Mouse (Mus musculus): Measurements from ENCODE around the gene Rpa1. TPM values are rescaled to one million over a fixed set of nuclear protein-coding genes. Genes with fewer than 3 reads are reported as not detected.
"Not testable (repeated sequence)": the region's sequence is repeated elsewhere in the genome, so short reads cannot be mapped to it uniquely, and the experiment has no call there.

Rpa1 gene
- 139 and 158 TPM in 2 replicates for total RNA-seq (2017)

DNA sequence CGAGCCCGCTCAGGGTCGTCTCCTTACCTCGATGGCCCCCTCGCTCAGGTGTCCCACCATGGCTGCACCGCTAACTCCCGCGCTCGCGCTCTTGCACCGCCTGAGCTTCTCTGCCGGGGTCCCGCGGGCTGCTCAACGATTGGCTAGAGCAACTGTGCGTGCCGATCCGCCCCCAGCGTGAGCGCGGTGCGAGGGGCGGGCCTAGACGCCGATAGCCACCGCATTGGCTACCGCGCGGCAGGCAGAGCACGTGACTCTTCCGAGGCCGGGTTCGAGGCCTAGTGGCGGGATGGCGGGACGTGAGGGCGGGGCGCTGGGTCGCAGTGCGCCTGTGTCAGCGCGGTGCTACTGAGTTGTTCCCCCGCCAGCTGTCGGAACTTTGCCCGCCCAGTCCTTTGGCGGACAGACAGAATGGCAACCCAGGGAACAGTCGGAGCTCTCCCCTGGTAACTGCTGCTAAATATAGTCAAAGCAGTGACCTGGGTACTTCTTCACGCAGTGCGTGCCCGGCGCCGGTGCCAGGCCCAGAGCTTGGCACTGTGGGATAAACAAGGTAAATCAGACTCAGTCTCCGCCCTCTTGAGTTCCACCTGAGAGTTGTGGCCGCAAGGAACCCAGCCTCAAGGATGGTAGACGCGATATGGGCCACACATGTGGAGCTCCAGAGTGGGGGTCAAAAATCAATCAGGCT is at the start of gene Rpa1, which contains the start of gene Smyd4:
TSS of gene Rpa1 (minus strand) at position 126 of the 691 bp plus-strand sequence.
TSS of gene Smyd4 (plus strand) at position 235 of the 691 bp plus-strand sequence.
- peak; percentile 97 for ATAC-seq (replicated peaks; ENCODE audit: low read depth, poor library complexity, severe bottlenecking)

DNA sequence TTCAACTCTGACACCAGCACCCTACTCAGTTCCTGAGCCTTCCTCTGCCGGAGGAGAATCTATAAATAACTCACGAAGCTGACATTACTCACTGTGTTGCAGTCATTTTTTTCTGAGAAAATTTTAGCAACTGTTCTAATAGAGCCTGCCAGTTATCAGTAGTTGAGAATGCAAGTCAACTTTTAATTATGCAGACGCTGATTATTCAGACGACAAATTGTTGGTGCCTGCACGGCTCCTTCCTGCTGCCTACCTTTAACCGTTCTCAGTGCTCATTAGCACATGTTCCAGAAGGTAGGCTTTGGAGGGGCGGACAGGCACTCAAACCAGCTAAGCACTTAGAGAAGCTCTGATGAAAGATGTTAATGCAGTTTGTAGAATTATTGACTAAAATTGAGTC is 49.3 kb upstream of the Rpa1 start:
- no peak for ATAC-seq (replicated peaks; ENCODE audit: low read depth, poor library complexity, severe bottlenecking)

DNA sequence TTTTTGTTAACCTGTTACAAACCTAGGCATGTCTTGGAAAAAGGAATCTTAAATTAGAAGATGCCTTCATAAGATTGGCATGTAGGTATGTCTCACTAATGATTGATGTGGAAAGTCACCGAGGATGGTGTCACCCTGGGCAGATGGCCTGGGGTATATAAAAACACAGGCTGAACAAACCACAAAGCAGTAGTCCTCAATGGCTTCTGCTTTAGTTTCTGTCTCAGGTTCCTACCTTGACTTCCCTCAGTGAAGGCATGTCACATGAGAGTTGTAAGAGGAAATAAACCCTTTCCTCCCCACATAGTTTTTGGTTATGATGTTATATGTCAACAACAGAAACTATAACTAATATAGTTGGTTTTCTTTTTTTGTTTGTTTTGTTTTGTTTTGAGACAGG is 47.5 kb upstream of the Rpa1 start:
- 0 out of 2 replicates have a peak, but pooled peaks have one; percentile 29 for ATAC-seq (replicated peaks; ENCODE audit: low read depth, poor library complexity, severe bottlenecking)

- ATAC-seq (replicated peaks; ENCODE audit: low read depth, poor library complexity, severe bottlenecking) = 0 out of 2 replicates have a peak, but pooled peaks have one; percentile 22
These were observed 35.4 kb upstream of the Rpa1 start for GRCm38 (mm10) chr11:75383529-75383928.

DNA sequence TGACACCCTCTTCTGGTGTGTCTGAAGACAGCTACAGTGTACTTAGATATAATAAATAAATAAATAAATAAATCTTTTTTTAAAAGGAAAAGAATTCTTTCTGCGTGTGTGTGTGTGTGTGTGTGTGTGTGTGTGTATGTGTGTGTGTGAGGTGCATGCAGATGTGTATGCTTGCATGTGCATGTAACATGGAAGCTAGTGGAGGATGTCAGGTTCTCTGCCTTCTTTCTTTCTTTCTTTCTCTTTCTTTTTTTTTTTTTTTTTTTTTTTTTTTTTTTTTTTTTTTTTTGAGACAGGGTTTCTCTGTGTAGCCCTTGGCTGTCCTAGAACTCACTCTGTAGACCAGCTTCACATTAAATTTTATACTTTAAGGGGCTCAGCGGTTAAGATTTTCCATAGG is 30.7 kb upstream of the Rpa1 start:
- ATAC-seq (replicated peaks; ENCODE audit: low read depth, poor library complexity, severe bottlenecking) = not testable (repeated sequence)

- peak; percentile 60 for ATAC-seq (replicated peaks; ENCODE audit: low read depth, poor library complexity, severe bottlenecking)
These were observed 29.0 kb upstream of the Rpa1 start for GRCm38 (mm10) chr11:75377125-75377524.

GRCm38 (mm10) chr11:75355475-75355874 is 7.4 kb upstream of the Rpa1 start:
- no peak for ATAC-seq (replicated peaks; ENCODE audit: low read depth, poor library complexity, severe bottlenecking)

GRCm38 (mm10) chr11:75351225-75351624 is 3.1 kb upstream of the Rpa1 start:
- no peak for ATAC-seq (replicated peaks; ENCODE audit: low read depth, poor library complexity, severe bottlenecking)

DNA sequence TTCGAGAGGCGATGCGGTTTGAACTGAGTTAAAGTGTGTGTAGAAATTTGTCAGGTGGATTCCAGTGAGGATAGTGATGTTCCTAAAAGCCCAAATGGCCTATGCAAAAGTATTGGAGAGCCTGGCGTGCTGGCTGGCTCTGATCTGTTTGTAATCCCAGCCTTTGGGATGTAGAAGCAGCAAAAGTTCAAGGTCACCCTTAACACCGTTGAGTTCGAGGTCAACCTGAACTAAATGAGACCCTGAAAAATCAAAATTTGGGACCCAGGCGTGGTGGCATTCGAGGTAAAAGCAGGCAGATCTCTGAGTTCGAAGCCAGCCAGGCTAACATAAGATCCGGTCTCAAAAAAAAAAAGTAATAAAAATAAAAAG is 752 bp upstream of the Rpa1 start:
- ATAC-seq (replicated peaks; ENCODE audit: low read depth, poor library complexity, severe bottlenecking) = no peak

DNA sequence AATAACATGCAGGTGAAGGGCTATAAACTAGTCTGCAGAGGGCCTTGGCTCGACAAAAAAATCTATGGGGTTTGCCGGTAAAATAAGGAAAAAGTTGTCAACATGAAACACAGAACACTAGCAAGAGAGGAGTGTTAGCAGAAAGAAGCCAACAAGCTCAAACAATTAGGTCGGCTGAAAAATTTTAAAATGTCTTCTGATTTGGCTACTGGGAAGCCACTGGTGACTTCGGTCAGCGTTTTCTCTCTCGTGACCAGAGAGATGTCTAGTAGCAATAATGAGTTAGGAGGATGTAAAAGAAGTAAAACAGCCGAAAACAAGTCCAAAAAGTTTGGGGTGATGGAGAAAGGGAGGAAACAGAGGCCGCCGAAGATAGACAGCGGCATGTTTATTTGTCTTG is 528 bp downstream of the Rpa1 start:
- no peak for ATAC-seq (replicated peaks; ENCODE audit: low read depth, poor library complexity, severe bottlenecking)

- no peak for ATAC-seq (replicated peaks; ENCODE audit: low read depth, poor library complexity, severe bottlenecking)
These were observed 937 bp downstream of the Rpa1 start for GRCm38 (mm10) chr11:75347188-75347585.

GRCm38 (mm10) chr11:75346556-75347187 is 1.5 kb downstream of the Rpa1 start:
- ATAC-seq (replicated peaks; ENCODE audit: low read depth, poor library complexity, severe bottlenecking) = no peak

DNA sequence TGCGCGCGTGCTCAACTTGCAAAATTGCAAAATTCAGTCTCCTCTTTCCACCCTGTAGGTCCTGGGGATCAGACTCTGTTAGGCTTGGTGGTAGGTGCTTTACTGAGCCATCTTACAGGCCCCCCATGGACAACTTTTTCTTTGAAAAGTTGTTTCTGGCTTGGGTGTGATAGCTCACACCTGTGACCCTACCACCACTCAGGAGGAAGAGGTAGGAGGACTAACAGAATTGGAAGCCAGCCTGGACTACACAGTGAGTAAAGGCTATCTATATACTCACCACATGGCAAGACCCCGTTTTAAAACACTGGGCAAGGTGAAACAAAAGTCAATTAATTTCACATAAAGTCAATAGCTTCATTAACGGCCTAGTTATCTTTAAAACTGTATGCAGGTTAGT is 3.4 kb downstream of the Rpa1 start:
- ATAC-seq (replicated peaks; ENCODE audit: low read depth, poor library complexity, severe bottlenecking) = no peak

GRCm38 (mm10) chr11:75344163-75344562 is 4.0 kb downstream of the Rpa1 start:
- ATAC-seq (replicated peaks; ENCODE audit: low read depth, poor library complexity, severe bottlenecking) = no peak

DNA sequence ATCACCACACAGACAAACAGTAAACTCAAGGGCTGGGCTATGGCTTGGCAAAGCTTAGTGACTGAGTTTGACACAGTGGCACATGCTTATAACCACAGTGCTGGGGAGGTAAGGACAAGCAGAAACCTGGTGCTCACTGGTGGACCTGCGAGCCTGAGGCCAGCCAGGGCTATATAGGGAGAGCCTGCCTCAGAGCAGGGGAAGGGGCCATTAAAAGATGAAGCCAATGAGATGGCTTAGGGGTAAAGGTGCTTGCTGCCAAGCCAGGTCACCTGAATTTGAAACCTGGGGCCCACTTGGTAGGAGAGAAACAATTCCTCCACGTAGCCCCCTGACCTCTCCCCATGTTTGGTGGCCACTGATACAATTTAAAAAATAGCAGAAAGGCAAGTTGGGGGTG is 5.0 kb downstream of the Rpa1 start:
- ATAC-seq (replicated peaks; ENCODE audit: low read depth, poor library complexity, severe bottlenecking) = no peak

DNA sequence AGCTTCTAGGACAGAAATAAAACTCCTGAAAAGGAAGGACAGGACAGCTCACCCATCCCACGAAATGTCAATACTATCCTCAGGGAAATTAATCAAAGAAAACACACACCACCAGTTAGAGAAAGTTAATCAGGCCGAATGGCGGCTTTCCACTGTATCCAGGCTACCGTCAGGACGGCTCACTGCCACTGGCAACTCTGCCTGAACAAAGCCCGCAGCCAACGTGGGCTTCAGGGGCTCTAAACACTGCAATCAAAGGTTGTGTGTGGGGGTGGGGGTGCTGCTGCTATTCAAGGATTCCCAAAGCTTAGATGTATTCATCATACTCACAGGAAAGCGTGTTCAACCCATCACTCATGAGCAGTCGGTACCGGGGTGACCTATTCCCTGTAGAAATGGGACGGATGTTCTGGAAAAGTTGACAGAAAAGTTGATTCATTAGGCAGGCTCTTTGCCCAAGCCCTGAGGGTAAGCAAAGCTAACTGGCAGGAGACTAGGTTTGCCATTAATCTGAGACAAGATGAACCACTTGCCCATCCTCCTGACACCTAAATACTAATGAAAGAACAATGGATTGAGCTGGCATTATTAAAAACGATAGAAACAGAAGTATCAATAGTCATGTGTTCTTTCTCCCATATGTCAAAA is 7.3 kb downstream of the Rpa1 start:
- ATAC-seq (replicated peaks; ENCODE audit: low read depth, poor library complexity, severe bottlenecking) = no peak

- no peak for ATAC-seq (replicated peaks; ENCODE audit: low read depth, poor library complexity, severe bottlenecking)
These were observed 8.0 kb downstream of the Rpa1 start for GRCm38 (mm10) chr11:75340076-75340475.

- ATAC-seq (replicated peaks; ENCODE audit: low read depth, poor library complexity, severe bottlenecking) = 0 out of 2 replicates have a peak, but pooled peaks have one; percentile 36
These were observed 10.9 kb downstream of the Rpa1 start for GRCm38 (mm10) chr11:75337246-75337645.

GRCm38 (mm10) chr11:75336676-75337075 is 11.4 kb downstream of the Rpa1 start:
- ATAC-seq (replicated peaks; ENCODE audit: low read depth, poor library complexity, severe bottlenecking) = peak; percentile 82

DNA sequence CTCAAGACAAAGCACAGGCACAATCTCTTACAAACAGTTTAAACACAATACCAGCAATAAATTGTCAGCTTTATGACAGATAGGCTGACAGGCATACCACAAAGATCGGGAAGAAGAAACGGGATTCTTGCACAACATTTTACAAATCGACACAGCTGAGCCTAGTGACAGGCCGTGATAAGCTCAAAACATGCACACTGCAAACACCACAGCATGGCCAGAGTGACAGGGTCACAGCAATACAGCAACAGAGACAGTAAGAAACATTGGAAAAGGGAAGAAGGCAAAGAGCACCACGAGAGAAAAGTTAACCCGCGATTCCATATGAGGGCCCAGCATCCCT is 22.2 kb downstream of the Rpa1 start:
- no peak for ATAC-seq (replicated peaks; ENCODE audit: low read depth, poor library complexity, severe bottlenecking)
